Mouse (Mus musculus): ENCODE results near the gene Arid3a. TPM values are rescaled to one million over a fixed set of nuclear protein-coding genes. Genes with fewer than 3 reads are reported as not detected.

The Arid3a gene
- total and polyA plus RNA-seq, 3 experiments: 11.8 to 17.2 TPM; not detected in 1

- no peaks in the 10 kb centered on the region for H3K9me3 ChIP-seq (replicated peaks; ENCODE audit: insufficient read depth, low read length)
- no peak for DNase-seq (ENCODE audit: low read depth, low spot score)
- no peaks in the 10 kb centered on the region for H3K79me2 ChIP-seq (ENCODE audit: control insufficient read depth, insufficient read depth, low read length, poor library complexity)
- no peaks in the 10 kb centered on the region for H3K27me3 ChIP-seq (ENCODE audit: control insufficient read depth in 1 of 2, insufficient read depth in 2 of 2, low read length in 2 of 2)
- H3K9ac ChIP-seq (ENCODE audit: control insufficient read depth, low read depth, low read length, poor library complexity, severe bottlenecking): no peak overlapping the region
- no peak overlapping the region for H3K4me3 ChIP-seq (ENCODE audit: control insufficient read depth in 1 of 2, insufficient read depth in 1 of 2, low read depth in 2 of 2, low read length in 2 of 2)
- no peaks in the 10 kb centered on the region; a peak in 1 of 4 replicates for H3K36me3 ChIP-seq (ENCODE audit: control insufficient read depth in 1 of 2, insufficient read depth in 2 of 2, low read length in 2 of 2)
- H3K27ac ChIP-seq (ENCODE audit: control insufficient read depth, low read depth, low read length): no peak overlapping the region
- TF ChIP-seq BHLHE40 (IDR thresholded peaks at IDR 0.05; ENCODE audit: borderline replicate concordance, low read depth, low read length): no peak
- TF ChIP-seq HCFC1 (IDR thresholded peaks at IDR 0.05; ENCODE audit: low read depth, low read length): no peak
- H3K4me1 ChIP-seq (ENCODE audit: control insufficient read depth in 1 of 2, insufficient read depth in 2 of 2, low read length in 2 of 2): no peaks in the 10 kb centered on the region
Observed at GRCm38 (mm10) chr10:79971183-79971497, 44.3 kb downstream of the Arid3a start.

GRCm38 (mm10) chr10:79972831-79973230, 46.0 kb downstream of the Arid3a start:
- H3K4me1 ChIP-seq (ENCODE audit: control insufficient read depth in 1 of 2, insufficient read depth in 2 of 2, low read length in 2 of 2): no peaks in the 10 kb centered on the region
- H3K36me3 ChIP-seq (ENCODE audit: control insufficient read depth in 1 of 2, insufficient read depth in 2 of 2, low read length in 2 of 2): no peaks in the 10 kb centered on the region; a peak in 1 of 4 replicates
- H3K9me3 ChIP-seq (replicated peaks; ENCODE audit: insufficient read depth, low read length): no peaks in the 10 kb centered on the region
- no peak overlapping the region for H3K27ac ChIP-seq (ENCODE audit: control insufficient read depth, low read depth, low read length)
- H3K9ac ChIP-seq (ENCODE audit: control insufficient read depth, low read depth, low read length, poor library complexity, severe bottlenecking): no peak overlapping the region
- H3K4me3 ChIP-seq (ENCODE audit: control insufficient read depth in 1 of 2, insufficient read depth in 1 of 2, low read depth in 2 of 2, low read length in 2 of 2): no peak overlapping the region
- TF ChIP-seq SMC3 (IDR thresholded peaks at IDR 0.05; ENCODE audit: low read depth, low read length) (no peak), POLR2A (IDR thresholded peaks at IDR 0.05; ENCODE audit: control insufficient read depth in 1 of 2, insufficient read depth in 1 of 2, low read depth in 1 of 2, low read length in 2 of 2, poor library complexity in 1 of 2) (0 out of 4 replicates have a peak, but pooled peaks of 1 of the 2 experiments have one; percentile 21)
- H3K79me2 ChIP-seq (ENCODE audit: control insufficient read depth, insufficient read depth, low read length, poor library complexity): no peaks in the 10 kb centered on the region
- DNase-seq (ENCODE audit: low read depth, low spot score): no peak
- no peaks in the 10 kb centered on the region for H3K27me3 ChIP-seq (ENCODE audit: control insufficient read depth in 1 of 2, insufficient read depth in 2 of 2, low read length in 2 of 2)

GRCm38 (mm10) chr10:79974087-79974486, 47.2 kb downstream of the Arid3a start:
- Histone ChIP-seq H3K79me2 (ENCODE audit: control insufficient read depth, insufficient read depth, low read length, poor library complexity) (no peaks in the 10 kb centered on the region), H3K4me1 (ENCODE audit: control insufficient read depth in 1 of 2, insufficient read depth in 2 of 2, low read length in 2 of 2) (no peaks in the 10 kb centered on the region), H3K27me3 (ENCODE audit: control insufficient read depth in 1 of 2, insufficient read depth in 2 of 2, low read length in 2 of 2) (no peaks in the 10 kb centered on the region), H3K9ac (ENCODE audit: control insufficient read depth, low read depth, low read length, poor library complexity, severe bottlenecking) (no peak overlapping the region), H3K36me3 (ENCODE audit: control insufficient read depth in 1 of 2, insufficient read depth in 2 of 2, low read length in 2 of 2) (no peaks in the 10 kb centered on the region; a peak in 1 of 4 replicates), H3K4me3 (ENCODE audit: control insufficient read depth in 1 of 2, insufficient read depth in 1 of 2, low read depth in 2 of 2, low read length in 2 of 2) (no peak overlapping the region), H3K27ac (ENCODE audit: control insufficient read depth, low read depth, low read length) (no peak overlapping the region), H3K9me3 (replicated peaks; ENCODE audit: insufficient read depth, low read length) (no peaks in the 10 kb centered on the region)
- DNase-seq (ENCODE audit: low read depth, low spot score): no peak
- no peak for TF ChIP-seq POLR2AphosphoS2 (IDR thresholded peaks at IDR 0.05; ENCODE audit: low read length)

- H3K9ac ChIP-seq (ENCODE audit: control insufficient read depth, low read depth, low read length, poor library complexity, severe bottlenecking): no peak overlapping the region
- no peaks in the 10 kb centered on the region; a peak in 1 of 4 replicates for H3K36me3 ChIP-seq (ENCODE audit: control insufficient read depth in 1 of 2, insufficient read depth in 2 of 2, low read length in 2 of 2)
- no peaks in the 10 kb centered on the region for H3K9me3 ChIP-seq (replicated peaks; ENCODE audit: insufficient read depth, low read length)
- DNase-seq (ENCODE audit: low read depth, low spot score): peak; percentile 61
- no peak overlapping the region for H3K27ac ChIP-seq (ENCODE audit: control insufficient read depth, low read depth, low read length)
- H3K4me1 ChIP-seq (ENCODE audit: control insufficient read depth in 1 of 2, insufficient read depth in 2 of 2, low read length in 2 of 2): no peaks in the 10 kb centered on the region
- no peak for TF ChIP-seq MXI1 (IDR thresholded peaks at IDR 0.05; ENCODE audit: low read depth, low read length)
- TF ChIP-seq CHD1 (IDR thresholded peaks at IDR 0.05; ENCODE audit: low read depth, low read length): no peak
- H3K27me3 ChIP-seq (ENCODE audit: control insufficient read depth in 1 of 2, insufficient read depth in 2 of 2, low read length in 2 of 2): no peaks in the 10 kb centered on the region
- H3K4me3 ChIP-seq (ENCODE audit: control insufficient read depth in 1 of 2, insufficient read depth in 1 of 2, low read depth in 2 of 2, low read length in 2 of 2): no peak overlapping the region
- H3K79me2 ChIP-seq (ENCODE audit: control insufficient read depth, insufficient read depth, low read length, poor library complexity): peaks cover under 1% of the 10 kb centered on the region; the same call in 1 of the 2 replicates
Observed at GRCm38 (mm10) chr10:79974668-79975067, 47.8 kb downstream of the Arid3a start.
